Mouse (Mus musculus): Measurements from ENCODE around the gene Llgl1.

Gene Llgl1

GRCm38 (mm10) chr11:60699524-60700075, at the start of gene Llgl1:
Llgl1 (plus strand) TSS chr11:60699723.
- DNase-seq (ENCODE audit: low read depth, low spot score): peak; percentile 79

GRCm38 (mm10) chr11:60696165-60696564, 3.4 kb upstream of the Llgl1 start:
- DNase-seq (ENCODE audit: low read depth, low spot score): peak; percentile 24

- peak; percentile 74 for DNase-seq (ENCODE audit: low read depth, low spot score)
Observed at GRCm38 (mm10) chr11:60697561-60697960, 2.0 kb upstream of the Llgl1 start.

GRCm38 (mm10) chr11:60698806-60699523, 558 bp upstream of the Llgl1 start:
- peak; percentile 61 for DNase-seq (ENCODE audit: low read depth, low spot score)

- DNase-seq (ENCODE audit: low read depth, low spot score): peak; percentile 36
Observed at GRCm38 (mm10) chr11:60700320-60701185, 1.0 kb downstream of the Llgl1 start.

GRCm38 (mm10) chr11:60701611-60702010, 2.1 kb downstream of the Llgl1 start:
- DNase-seq (ENCODE audit: low read depth, low spot score): no peak

GRCm38 (mm10) chr11:60703131-60703530, 3.6 kb downstream of the Llgl1 start:
- peak; percentile 66 for DNase-seq (ENCODE audit: low read depth, low spot score)

GRCm38 (mm10) chr11:60704023-60704880, 4.7 kb downstream of the Llgl1 start:
- DNase-seq (ENCODE audit: low read depth, low spot score): no peak

- DNase-seq (ENCODE audit: low read depth, low spot score): no peak
Observed at GRCm38 (mm10) chr11:60705255-60705654, 5.7 kb downstream of the Llgl1 start.

- no peak for DNase-seq (ENCODE audit: low read depth, low spot score)
Observed at GRCm38 (mm10) chr11:60706076-60706475, 6.6 kb downstream of the Llgl1 start.

GRCm38 (mm10) chr11:60706696-60707480, 7.4 kb downstream of the Llgl1 start:
- DNase-seq (ENCODE audit: low read depth, low spot score): no peak

GRCm38 (mm10) chr11:60707672-60708071, 8.1 kb downstream of the Llgl1 start:
- DNase-seq (ENCODE audit: low read depth, low spot score): peak; percentile 97

GRCm38 (mm10) chr11:60708631-60709030, 9.1 kb downstream of the Llgl1 start:
- DNase-seq (ENCODE audit: low read depth, low spot score): no peak

GRCm38 (mm10) chr11:60709481-60710465, 10.2 kb downstream of the Llgl1 start:
- DNase-seq (ENCODE audit: low read depth, low spot score): no peak

- DNase-seq (ENCODE audit: low read depth, low spot score): no peak
Observed at GRCm38 (mm10) chr11:60711218-60711617, 11.7 kb downstream of the Llgl1 start.

- DNase-seq (ENCODE audit: low read depth, low spot score): no peak
Observed at GRCm38 (mm10) chr11:60712040-60712439, 12.5 kb downstream of the Llgl1 start.

GRCm38 (mm10) chr11:60712639-60713255, 13.2 kb downstream of the Llgl1 start:
- DNase-seq (ENCODE audit: low read depth, low spot score): no peak

- no peak for DNase-seq (ENCODE audit: low read depth, low spot score)
Observed at GRCm38 (mm10) chr11:60715833-60716232, 16.3 kb downstream of the Llgl1 start.

- DNase-seq (ENCODE audit: low read depth, low spot score): no peak
Observed at GRCm38 (mm10) chr11:60719263-60719662, 19.7 kb downstream of the Llgl1 start.

All from 3T3-L1 (cell line).